Mouse (Mus musculus) liver, embryonic 12.5 days (tissue): ENCODE results near the gene Cers6. TPM values are rescaled to one million over a fixed set of nuclear protein-coding genes. Genes with fewer than 3 reads are reported as not detected.

ENCODE experiments used
- polyA plus RNA-seq: library from polyadenylated mRNA; unstranded; fragments of >200 nt; fragmentation: Nextera tagmentation; extraction: Ambion mirVana; gene quantifications from 2 replicates; pipeline ENCODE4 v1.2.1, GENCODE M21; 2016

Gene Cers6
- polyA plus RNA-seq, 1 experiment from 2014 or later, result 7.3 TPM

Other genes starting within 250 kb of the Cers6 start
- not detected in 2 replicates for gene 4932414N04Rik, start 205.0 kb upstream of the Cers6 start, polyA plus RNA-seq